Mouse (Mus musculus) intestine, postnatal 0 days (tissue): ENCODE measurements around the gene Phf21a. TPM values are rescaled to one million over a fixed set of nuclear protein-coding genes. Genes with fewer than 3 reads are reported as not detected.
"Not testable (repeated sequence)": the region's sequence is repeated elsewhere in the genome, so short reads cannot be mapped to it uniquely, and the experiment has no call there.

Experiments
- ATAC-seq: fragments of 200-750 bp; cut with Nextera tagmentation; 2 replicates; pipeline ENCODE4 v1.8.0; 2017; ENCODE audit warnings: mild to moderate bottlenecking, moderate TSS enrichment, moderate library complexity
- H3K27ac ChIP-seq: fragments of 300-500 bp; sonication (generic); 2 replicates; pipeline ENCODE4 v1.5.1; 2014; ENCODE audit warnings: mild to moderate bottlenecking, low read depth, low read length, moderate library complexity
- H3K27me3 ChIP-seq: fragments of 300-500 bp; sonication (generic); replicated peaks from 2 replicates; pipeline ENCODE4 v1.6.1; 2014; ENCODE audit warnings: low read length, mixed read lengths; ENCODE audit not compliant: control insufficient read depth, insufficient read depth
- H3K36me3 ChIP-seq: fragments of 300-500 bp; sonication (generic); 2 replicates; pipeline ENCODE4 v1.6.1; 2014; ENCODE audit warnings: mild to moderate bottlenecking, moderate library complexity; ENCODE audit not compliant: control insufficient read depth, insufficient read depth
- H3K4me1 ChIP-seq: fragments of 300-500 bp; sonication (generic); replicated peaks from 2 replicates; pipeline ENCODE4 v1.6.1; 2014; ENCODE audit warnings: antibody characterized with exemption, low read length, mixed read lengths; ENCODE audit not compliant: control insufficient read depth, insufficient read depth
- H3K4me2 ChIP-seq: fragments of 300-500 bp; sonication (generic); replicated peaks from 2 replicates; pipeline ENCODE4 v1.6.1; 2014; ENCODE audit warnings: low read depth, mild to moderate bottlenecking, moderate library complexity
- H3K4me3 ChIP-seq: fragments of 300-500 bp; sonication (generic); 2 replicates; pipeline ENCODE4 v1.5.1; 2014; ENCODE audit warnings: low read depth, low read length
- H3K9ac ChIP-seq: fragments of 300-500 bp; sonication (generic); 2 replicates; pipeline ENCODE4 v1.6.1; 2014; ENCODE audit warnings: mild to moderate bottlenecking, low read depth, low read length
- H3K9me3 ChIP-seq: fragments of 300-500 bp; sonication (generic); 2 replicates; pipeline ENCODE4 v1.6.1; 2016; ENCODE audit warnings: mixed run types; ENCODE audit not compliant: control insufficient read depth
- CTCF ChIP-seq: sonication (generic); IDR thresholded peaks from 2 replicates; pipeline ENCODE4 v1.5.1; 2016; ENCODE audit warnings: low read depth, mild to moderate bottlenecking, control low read depth, antibody characterized with exemption, moderate library complexity
- WGBS: fragments of 180-500 bp; shearing (Covaris S2); extraction: QIAGEN DNeasy Blood & Tissue Kit; methylation state at CpG from one replicate; pipeline ENCODE4 v1.1.7; 2014; 5-methylcytosine and 5-hydroxymethylcytosine counted together
- polyA plus RNA-seq: library from polyadenylated mRNA; unstranded; fragments of >200 nt; fragmentation: Nextera tagmentation; extraction: Ambion mirVana; gene quantifications from 2 replicates; pipeline ENCODE4 v1.2.1, GENCODE M21; 2015

The Phf21a gene
- polyA plus RNA-seq, 1 experiment from 2014 or later, result 7.4 TPM

DNA sequence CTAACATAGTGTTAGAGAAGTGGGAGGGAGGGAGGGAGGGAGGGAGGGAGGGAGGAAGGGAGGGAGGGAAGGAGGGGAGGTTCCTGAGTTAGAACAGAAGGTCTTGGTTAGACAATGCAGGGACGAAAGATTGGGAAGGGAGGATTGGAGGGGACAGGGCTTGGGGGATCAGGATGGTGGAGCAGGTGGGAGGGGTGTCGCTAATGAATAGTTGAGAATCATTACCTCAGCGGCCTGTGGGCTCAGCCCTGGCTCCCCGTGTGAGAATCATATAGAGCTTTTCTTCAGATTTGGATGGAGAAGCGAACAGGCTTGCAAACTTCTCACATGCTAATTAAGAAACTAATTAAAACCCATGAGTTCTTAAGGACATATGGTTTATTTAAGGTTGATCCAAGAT, 23.3 kb upstream of the Phf21a start:
- no peaks in the 10 kb centered on the region for H3K36me3 ChIP-seq

DNA sequence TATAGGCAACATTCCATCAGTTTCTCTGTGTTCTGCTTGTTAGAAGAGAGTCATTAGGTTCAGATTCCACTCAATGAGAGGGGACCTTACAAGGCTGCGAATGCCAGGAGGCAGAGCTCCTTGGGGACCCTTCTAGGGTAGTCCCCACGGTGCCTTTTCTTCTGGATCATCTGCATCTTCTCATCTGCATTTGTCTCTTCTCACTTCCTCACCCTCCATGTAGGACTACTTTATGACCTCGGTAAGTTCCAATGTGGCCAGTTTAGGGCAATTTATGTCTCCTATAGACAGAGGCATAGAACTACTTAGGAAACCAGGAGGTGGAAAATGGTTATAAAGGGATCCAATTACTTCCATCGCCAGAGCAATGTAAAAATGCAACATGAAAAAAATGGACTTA, 21.8 kb upstream of the Phf21a start:
- ATAC-seq, result no peak
- H3K9me3 ChIP-seq, result no peaks in the 10 kb centered on the region
- no peak overlapping the region for H3K4me3 ChIP-seq
- no peak overlapping the region for H3K4me2 ChIP-seq
- no peak for TF ChIP-seq CTCF
- no peak overlapping the region for H3K27ac ChIP-seq
- no peak overlapping the region for H3K9ac ChIP-seq
- H3K27me3 ChIP-seq, result no peaks in the 10 kb centered on the region
- no peaks in the 10 kb centered on the region for H3K36me3 ChIP-seq
- H3K4me1 ChIP-seq, result no peaks in the 10 kb centered on the region
- WGBS, result 78% methylated on average over 4 of the region's 4 CpGs

More for the DNA sequence above, 23.3 kb upstream of the Phf21a start:
- no peak overlapping the region for H3K27ac ChIP-seq
- ATAC-seq, result no peak
- no peak overlapping the region for H3K4me2 ChIP-seq
- 70% methylated on average over 5 of the region's 5 CpGs for WGBS
- no peaks in the 10 kb centered on the region for H3K27me3 ChIP-seq
- H3K9me3 ChIP-seq, result no peaks in the 10 kb centered on the region
- no peak overlapping the region for H3K4me3 ChIP-seq
- no peak overlapping the region for H3K9ac ChIP-seq
- H3K4me1 ChIP-seq, result no peaks in the 10 kb centered on the region
- no peak for TF ChIP-seq CTCF

DNA sequence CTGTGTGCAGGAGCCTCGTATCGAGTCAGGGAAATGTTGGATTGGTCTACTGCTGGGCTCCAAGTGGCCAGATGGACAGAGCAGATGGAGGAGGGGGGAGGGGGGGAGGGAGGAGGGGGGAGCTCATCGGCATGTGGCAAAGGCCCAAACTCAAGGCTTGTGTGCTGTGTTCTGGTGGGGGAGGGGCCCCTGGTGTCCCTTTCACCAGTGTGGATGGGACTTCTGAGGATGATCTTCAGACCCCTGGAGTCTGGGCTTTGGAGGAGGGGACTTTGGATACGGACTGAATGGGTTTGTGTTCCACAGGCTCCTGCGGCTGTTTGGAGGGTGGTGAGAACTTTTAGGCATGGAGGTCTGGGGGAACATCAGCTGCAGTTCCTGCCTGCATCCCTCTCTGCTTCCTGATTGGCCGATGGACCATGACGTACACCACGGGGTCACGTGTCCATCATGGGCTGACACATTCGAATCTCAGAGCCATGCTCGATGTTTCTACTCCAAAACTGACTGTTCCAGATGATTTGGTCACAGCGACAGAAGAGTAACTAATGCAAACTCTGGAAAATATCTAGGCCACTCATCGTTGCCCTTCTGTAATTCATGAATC, 16.7 kb upstream of the Phf21a start:
- H3K4me2 ChIP-seq, result no peak overlapping the region
- H3K9ac ChIP-seq, result no peak overlapping the region
- TF ChIP-seq CTCF, result no peak
- WGBS, result 84% methylated on average over 13 of the region's 13 CpGs
- no peaks in the 10 kb centered on the region for H3K9me3 ChIP-seq
- H3K27me3 ChIP-seq, result no peaks in the 10 kb centered on the region
- no peak overlapping the region for H3K27ac ChIP-seq
- H3K36me3 ChIP-seq, result no peaks in the 10 kb centered on the region
- H3K4me1 ChIP-seq, result no peaks in the 10 kb centered on the region
- no peak for ATAC-seq
- H3K4me3 ChIP-seq, result no peak overlapping the region

DNA sequence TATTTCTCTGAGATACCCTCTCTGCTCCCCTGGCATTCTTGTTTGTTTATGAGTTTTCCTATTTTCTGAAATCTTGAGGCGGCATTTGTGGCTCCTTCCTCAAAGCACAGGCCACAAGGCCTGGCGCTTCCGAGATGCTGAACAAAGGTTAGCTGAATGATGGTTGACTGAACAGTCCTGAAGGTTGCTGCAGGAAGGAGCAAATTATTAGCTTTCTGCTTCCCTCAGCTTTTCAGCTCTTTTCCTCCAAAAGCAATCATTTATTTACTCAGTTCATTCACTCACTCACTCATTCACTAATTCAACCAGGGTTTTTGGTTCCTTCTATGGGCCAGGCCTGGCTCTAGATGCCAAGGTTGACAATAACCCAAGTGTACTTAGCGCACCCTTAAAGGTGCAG, 10.7 kb upstream of the Phf21a start:
- 93% methylated on average over 4 of the region's 4 CpGs for WGBS
- no peak for ATAC-seq

DNA sequence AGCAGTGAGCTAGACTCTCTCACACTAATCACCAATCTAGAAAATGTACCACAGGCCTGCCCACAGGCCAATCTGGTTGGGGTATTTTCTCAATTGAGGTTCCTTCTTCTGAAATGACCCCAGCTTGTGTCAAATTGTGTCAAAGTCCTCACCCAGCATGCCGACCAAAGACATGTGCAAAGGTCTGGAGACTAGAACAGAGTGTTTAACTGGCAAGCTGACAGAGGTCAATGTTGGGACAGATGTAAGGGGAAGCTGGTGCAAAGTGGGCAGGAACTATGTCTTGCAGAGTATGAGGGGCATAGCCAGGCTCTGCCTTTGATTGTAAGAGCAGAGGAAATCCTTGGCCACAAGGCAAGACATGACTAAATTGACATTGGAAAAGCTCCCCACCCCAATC, 7.2 kb upstream of the Phf21a start:
- Histone ChIP-seq H3K27me3 (no peaks in the 10 kb centered on the region), H3K9ac (no peak overlapping the region), H3K4me1 (no peaks in the 10 kb centered on the region), H3K4me3 (no peak overlapping the region), H3K36me3 (no peaks in the 10 kb centered on the region), H3K4me2 (no peak overlapping the region), H3K27ac (no peak overlapping the region), H3K9me3 (no peaks in the 10 kb centered on the region)
- ATAC-seq, result no peak
- TF ChIP-seq CTCF, result no peak
- WGBS, result 50% methylated on average over 1 of the region's 1 CpGs

More for the DNA sequence above, 10.7 kb upstream of the Phf21a start:
- Histone ChIP-seq H3K27me3 (no peaks in the 10 kb centered on the region), H3K27ac (no peak overlapping the region), H3K9me3 (no peaks in the 10 kb centered on the region), H3K36me3 (no peaks in the 10 kb centered on the region), H3K4me1 (no peaks in the 10 kb centered on the region), H3K4me2 (no peak overlapping the region), H3K9ac (no peak overlapping the region), H3K4me3 (no peak overlapping the region)
- no peak for TF ChIP-seq CTCF

DNA sequence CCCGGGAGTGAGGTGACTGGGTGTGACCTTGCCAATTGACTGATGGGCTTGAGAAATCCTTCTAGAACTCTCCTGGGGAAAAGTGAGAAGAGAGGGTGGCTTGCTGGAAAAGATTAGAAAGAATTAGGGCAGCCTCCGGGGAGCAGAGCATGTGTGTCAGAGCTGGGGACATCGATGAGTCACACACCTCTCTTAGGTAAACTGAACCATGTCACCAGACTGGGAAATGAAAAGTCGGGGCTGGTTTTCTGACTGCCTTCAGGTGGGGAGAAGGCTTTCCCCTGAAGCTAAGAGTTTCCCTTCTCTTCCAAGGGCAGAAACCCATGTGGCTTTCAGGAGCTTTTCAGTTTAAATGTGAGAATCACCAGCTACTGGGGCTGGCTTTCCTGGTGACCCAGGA, 5.9 kb upstream of the Phf21a start:
- no peak for TF ChIP-seq CTCF
- no peak overlapping the region for H3K9ac ChIP-seq
- no peak overlapping the region for H3K27ac ChIP-seq
- no peaks in the 10 kb centered on the region for H3K4me1 ChIP-seq
- H3K4me2 ChIP-seq, result no peak overlapping the region
- no peak overlapping the region for H3K4me3 ChIP-seq
- H3K27me3 ChIP-seq, result no peaks in the 10 kb centered on the region
- H3K9me3 ChIP-seq, result no peaks in the 10 kb centered on the region
- WGBS, result 49% methylated on average over 4 of the region's 4 CpGs
- no peaks in the 10 kb centered on the region for H3K36me3 ChIP-seq
- ATAC-seq, result no peak

DNA sequence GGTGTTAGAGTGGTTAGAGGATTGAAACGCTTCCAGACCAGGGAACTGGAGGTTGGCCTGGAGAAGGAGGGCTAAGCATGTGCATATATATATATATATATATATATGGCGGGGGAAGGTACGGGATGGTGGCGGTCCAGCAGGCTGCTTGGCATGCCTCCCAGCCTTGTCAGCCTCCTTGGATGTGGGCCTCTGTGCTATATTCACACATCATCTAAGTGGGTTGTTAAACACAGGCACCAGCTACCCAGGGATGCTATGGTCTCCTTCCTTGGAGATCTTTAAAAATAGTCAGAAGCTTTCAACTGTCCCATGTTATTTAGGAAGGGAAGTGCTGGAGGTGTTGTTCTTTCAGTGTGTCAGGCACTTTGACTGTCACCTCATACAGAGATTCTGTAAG, 3.1 kb upstream of the Phf21a start:
- no peak for ATAC-seq
- no peak for TF ChIP-seq CTCF
- 83% methylated on average over 4 of the region's 4 CpGs for WGBS
- Histone ChIP-seq H3K36me3 (no peaks in the 10 kb centered on the region), H3K9ac (no peak overlapping the region), H3K4me2 (no peak overlapping the region), H3K9me3 (no peaks in the 10 kb centered on the region), H3K4me3 (no peak overlapping the region), H3K4me1 (no peaks in the 10 kb centered on the region), H3K27ac (no peak overlapping the region), H3K27me3 (no peaks in the 10 kb centered on the region)

DNA sequence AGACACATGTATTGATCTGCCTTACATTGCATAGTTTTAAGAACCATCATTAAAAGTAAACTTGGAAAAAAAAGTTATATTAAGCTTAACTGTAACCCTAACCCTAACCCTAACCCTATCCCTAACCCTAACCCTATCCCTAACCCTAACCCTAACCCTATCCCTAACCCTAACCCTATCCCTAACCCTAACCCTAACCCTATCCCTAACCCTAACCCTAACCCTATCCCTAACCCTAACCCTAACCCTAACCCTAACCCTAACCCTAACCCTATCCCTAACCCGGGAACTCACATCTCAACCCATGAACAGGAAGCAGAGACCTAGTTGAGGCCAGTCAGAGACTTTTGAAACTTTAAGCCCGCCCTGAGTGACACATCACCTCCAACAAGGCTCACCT, 586 bp downstream of the Phf21a start:
- H3K27me3 ChIP-seq, H3K27ac ChIP-seq, H3K9ac ChIP-seq, ATAC-seq, H3K9me3 ChIP-seq, H3K4me1 ChIP-seq, H3K4me2 ChIP-seq, H3K36me3 ChIP-seq, H3K4me3 ChIP-seq: not testable (repeated sequence)
- WGBS, result 90% methylated on average over 2 of the region's 2 CpGs
